Mouse (Mus musculus): Measurements from ENCODE around the gene Fntb.
"Not testable (repeated sequence)": the region's sequence is repeated elsewhere in the genome, so short reads cannot be mapped to it uniquely, and the experiment has no call there.

Gene Fntb

GRCm38 (mm10) chr12:76825283-76825682 lies 59.9 kb downstream of the Fntb start:
- in situ Hi-C loops (cut with MseI, MboI), result no loop called here

- in situ Hi-C loops (cut with MseI, MboI), result loop anchor here in 1 of 2 experiments (10.0 kb wide), 1 partner anchor 58 kb away; no protein-coding TSS in a partner anchor
Measured at GRCm38 (mm10) chr12:76832704-76833103, 67.3 kb downstream of the Fntb start.

GRCm38 (mm10) chr12:76837101-76837843 lies 71.9 kb downstream of the Fntb start:
- in situ Hi-C loops (cut with MseI, MboI), result loop anchor here in 1 of 2 experiments (10.0 kb wide), 1 partner anchor 62 kb away; no protein-coding TSS in a partner anchor

- in situ Hi-C loops (cut with MseI, MboI), result loop anchor here in 1 of 2 experiments (10.0 kb wide), 1 partner anchor 63 kb away; no protein-coding TSS in a partner anchor
Measured at GRCm38 (mm10) chr12:76837844-76838650, 72.7 kb downstream of the Fntb start.

- in situ Hi-C loops (cut with MseI, MboI), result loop anchor here in 1 of 2 experiments (10.0 kb wide), 1 partner anchor 64 kb away; no protein-coding TSS in a partner anchor
Measured at GRCm38 (mm10) chr12:76839298-76839697, 73.9 kb downstream of the Fntb start.

GRCm38 (mm10) chr12:76840081-76840480 lies 74.7 kb downstream of the Fntb start:
- in situ Hi-C loops (cut with MseI, MboI), result no loop called here

GRCm38 (mm10) chr12:76844346-76845061 lies 79.1 kb downstream of the Fntb start:
- in situ Hi-C loops (cut with MseI, MboI), result no loop called here

GRCm38 (mm10) chr12:76852419-76852818 lies 87.0 kb downstream of the Fntb start:
- in situ Hi-C loops (cut with MseI, MboI), result no loop called here

GRCm38 (mm10) chr12:76853378-76854142 lies 88.2 kb downstream of the Fntb start:
- in situ Hi-C loops (cut with MseI, MboI), result no loop called here

GRCm38 (mm10) chr12:76857087-76857486 lies 91.7 kb downstream of the Fntb start:
- in situ Hi-C loops (cut with MseI, MboI), result no loop called here

GRCm38 (mm10) chr12:76858788-76859187 lies 93.4 kb downstream of the Fntb start:
- in situ Hi-C loops (cut with MseI, MboI), result not testable (repeated sequence)

GRCm38 (mm10) chr12:76863651-76864050 lies 98.3 kb downstream of the Fntb start:
- in situ Hi-C loops (cut with MseI, MboI), result no loop called here

GRCm38 (mm10) chr12:76865266-76865665 lies 99.9 kb downstream of the Fntb start:
- in situ Hi-C loops (cut with MseI, MboI), result no loop called here

- in situ Hi-C loops (cut with MseI, MboI), result no loop called here
Measured at GRCm38 (mm10) chr12:76867586-76868280, 102.3 kb downstream of the Fntb start.

GRCm38 (mm10) chr12:76868463-76869198 lies 103.2 kb downstream of the Fntb start:
- in situ Hi-C loops (cut with MseI, MboI), result no loop called here

GRCm38 (mm10) chr12:76869561-76869960 lies 104.2 kb downstream of the Fntb start:
- in situ Hi-C loops (cut with MseI, MboI), result no loop called here

GRCm38 (mm10) chr12:76872767-76873316 lies 107.5 kb downstream of the Fntb start:
- in situ Hi-C loops (cut with MseI, MboI), result no loop called here

GRCm38 (mm10) chr12:76874826-76875225 lies 109.4 kb downstream of the Fntb start:
- in situ Hi-C loops (cut with MseI, MboI), result no loop called here

GRCm38 (mm10) chr12:76879242-76879641 lies 113.9 kb downstream of the Fntb start:
- in situ Hi-C loops (cut with MseI, MboI), result no loop called here

Data from mouse trophoblast stem cell (cell line).